Mouse (Mus musculus) intestine, embryonic 14.5 days (tissue): ENCODE measurements around the gene Efna5. TPM values are rescaled to one million over a fixed set of nuclear protein-coding genes. Genes with fewer than 3 reads are reported as not detected.

Experiments used
- ATAC-seq: fragments of 200-750 bp; cut with Nextera tagmentation; replicated peaks from 2 replicates; pipeline ENCODE4 v1.8.0; 2017; ENCODE audit warnings: low read depth, moderate number of reproducible peaks, moderate TSS enrichment, moderate library complexity; ENCODE audit not compliant: low FRiP score, low TSS enrichment
- DNase-seq: peaks from one replicate; pipeline ENCODE4 v3.0.0-alpha.2; 2018; ENCODE audit warnings: low spot score
- H3K27ac ChIP-seq: fragments of 300-500 bp; sonication (generic); 2 replicates; pipeline ENCODE4 v1.5.1; 2014; ENCODE audit warnings: low read depth, mild to moderate bottlenecking, control low read depth
- H3K27me3 ChIP-seq: fragments of 300-500 bp; sonication (generic); replicated peaks from 2 replicates; pipeline ENCODE4 v1.6.1; 2014; ENCODE audit warnings: low read length, control low read depth; ENCODE audit not compliant: control insufficient read depth, insufficient read depth
- H3K36me3 ChIP-seq: fragments of 300-500 bp; sonication (generic); 2 replicates; pipeline ENCODE4 v1.6.1; 2014; ENCODE audit warnings: low read length, control low read depth; ENCODE audit not compliant: control insufficient read depth, insufficient read depth
- H3K4me1 ChIP-seq: fragments of 300-500 bp; sonication (generic); replicated peaks from 2 replicates; pipeline ENCODE4 v1.6.1; 2014; ENCODE audit warnings: low read length, control low read depth, mixed read lengths; ENCODE audit not compliant: control insufficient read depth, insufficient read depth
- H3K4me2 ChIP-seq: fragments of 300-500 bp; sonication (generic); 2 replicates; pipeline ENCODE4 v1.6.1; 2014; ENCODE audit warnings: low read length
- H3K4me3 ChIP-seq: fragments of 300-500 bp; sonication (generic); 2 replicates; pipeline ENCODE4 v1.5.1; 2014; ENCODE audit warnings: low read depth, low read length, control low read depth, mixed read lengths
- H3K9ac ChIP-seq: fragments of 300-500 bp; sonication (generic); 2 replicates; pipeline ENCODE4 v1.6.1; 2014; ENCODE audit warnings: mild to moderate bottlenecking, low read length
- H3K9me3 ChIP-seq: fragments of 300-500 bp; sonication (generic); 2 replicates; pipeline ENCODE4 v1.6.1; 2016; ENCODE audit warnings: low read length, control low read depth; ENCODE audit not compliant: control insufficient read depth
- WGBS: fragments of 180-500 bp; shearing (Covaris S2); extraction: QIAGEN DNeasy Blood & Tissue Kit; methylation state at CpG from one replicate; pipeline ENCODE4 v1.1.7; 2014; 5-methylcytosine and 5-hydroxymethylcytosine counted together
- polyA plus RNA-seq: library from polyadenylated mRNA; unstranded; fragments of >200 nt; fragmentation: Nextera tagmentation; extraction: Ambion mirVana; gene quantifications from 2 replicates; pipeline ENCODE4 v1.2.1, GENCODE M21; 2014

Gene Efna5
- 42.4 and 51.1 TPM in 2 replicates for polyA plus RNA-seq

GRCm38 (mm10) chr17:62881176-62881790 is at the start of gene Efna5:
Gene Efna5 (minus strand): TSS chr17:62881317.
- ATAC-seq (peak; percentile 21), DNase-seq (no peak)
- no peaks in the 10 kb centered on the region for H3K9me3 ChIP-seq
- 0% methylated on average over 42 of the region's 68 CpGs for WGBS
- no peaks in the 10 kb centered on the region for H3K36me3 ChIP-seq
- peak within 1 kb of the TSS; percentile 87 for H3K27ac ChIP-seq
- H3K4me2 ChIP-seq = peak within 1 kb of the TSS; percentile 95
- peak within 1 kb of the TSS; percentile 94 for H3K9ac ChIP-seq
- H3K4me3 ChIP-seq = peak within 1 kb of the TSS; percentile 88
- no peaks in the 10 kb centered on the region for H3K27me3 ChIP-seq
- H3K4me1 ChIP-seq = peaks cover 12% of the 10 kb centered on the region

GRCm38 (mm10) chr17:62915304-62915703 is 34.2 kb upstream of the Efna5 start:
- H3K27ac ChIP-seq = no peak overlapping the region
- DNase-seq (no peak), ATAC-seq (no peak)
- H3K9ac ChIP-seq = no peak overlapping the region
- H3K4me1 ChIP-seq = no peaks in the 10 kb centered on the region
- no peak overlapping the region for H3K4me3 ChIP-seq
- H3K27me3 ChIP-seq = no peaks in the 10 kb centered on the region
- WGBS = 75% methylated on average over 4 of the region's 4 CpGs
- no peak overlapping the region for H3K4me2 ChIP-seq
- no peaks in the 10 kb centered on the region for H3K36me3 ChIP-seq
- H3K9me3 ChIP-seq = no peaks in the 10 kb centered on the region

GRCm38 (mm10) chr17:62905692-62906445 is 24.8 kb upstream of the Efna5 start:
- Histone ChIP-seq H3K4me1 (no peaks in the 10 kb centered on the region), H3K9me3 (no peaks in the 10 kb centered on the region), H3K36me3 (no peaks in the 10 kb centered on the region), H3K4me2 (no peak overlapping the region), H3K4me3 (no peak overlapping the region), H3K27me3 (no peaks in the 10 kb centered on the region), H3K9ac (no peak overlapping the region), H3K27ac (no peak overlapping the region)
- WGBS = 71% methylated on average over 16 of the region's 16 CpGs
- ATAC-seq (no peak), DNase-seq (no peak)

- H3K27me3 ChIP-seq = no peaks in the 10 kb centered on the region
- H3K9ac ChIP-seq = no peak overlapping the region
- no peak overlapping the region for H3K4me2 ChIP-seq
- no peaks in the 10 kb centered on the region for H3K9me3 ChIP-seq
- H3K4me1 ChIP-seq = no peaks in the 10 kb centered on the region
- H3K4me3 ChIP-seq = no peak overlapping the region
- no peaks in the 10 kb centered on the region for H3K36me3 ChIP-seq
- ATAC-seq (no peak), DNase-seq (no peak)
- no peak overlapping the region for H3K27ac ChIP-seq
- WGBS = 57% methylated on average over 6 of the region's 6 CpGs
Observed at GRCm38 (mm10) chr17:62899066-62899465, 17.9 kb upstream of the Efna5 start.

GRCm38 (mm10) chr17:62889991-62890390 is 8.9 kb upstream of the Efna5 start:
- no peak overlapping the region for H3K4me3 ChIP-seq
- DNase-seq (no peak), ATAC-seq (no peak)
- no peaks in the 10 kb centered on the region for H3K4me1 ChIP-seq
- no peak overlapping the region for H3K9ac ChIP-seq
- no peak overlapping the region for H3K4me2 ChIP-seq
- no peaks in the 10 kb centered on the region for H3K27me3 ChIP-seq
- no peaks in the 10 kb centered on the region for H3K9me3 ChIP-seq
- H3K27ac ChIP-seq = no peak overlapping the region
- 87% methylated on average over 5 of the region's 5 CpGs for WGBS
- H3K36me3 ChIP-seq = no peaks in the 10 kb centered on the region

GRCm38 (mm10) chr17:62884129-62884506 is 3.0 kb upstream of the Efna5 start:
- H3K27ac ChIP-seq = peak overlapping the region; percentile 87
- under 1% methylated on average over 16 of the region's 16 CpGs for WGBS
- peak; percentile 91 for DNase-seq
- H3K27me3 ChIP-seq = no peaks in the 10 kb centered on the region
- ATAC-seq = no peak
- peak overlapping the region; percentile 51 for H3K9ac ChIP-seq
- peaks cover 4% of the 10 kb centered on the region for H3K4me1 ChIP-seq
- H3K4me3 ChIP-seq = peak overlapping the region; percentile 88
- H3K4me2 ChIP-seq = peak overlapping the region; percentile 95
- H3K36me3 ChIP-seq = no peaks in the 10 kb centered on the region
- H3K9me3 ChIP-seq = no peaks in the 10 kb centered on the region

- Histone ChIP-seq H3K4me1 (peaks cover 8% of the 10 kb centered on the region), H3K27me3 (no peaks in the 10 kb centered on the region), H3K9ac (peak overlapping the region; percentile 51), H3K4me3 (peak overlapping the region; percentile 88), H3K4me2 (peak overlapping the region; percentile 95), H3K9me3 (no peaks in the 10 kb centered on the region), H3K27ac (peak overlapping the region; percentile 87), H3K36me3 (no peaks in the 10 kb centered on the region)
- DNase-seq (peak; percentile 57), ATAC-seq (peak; percentile 21)
- under 1% methylated on average over 34 of the region's 34 CpGs for whole genome bisulfite sequencing
Observed at GRCm38 (mm10) chr17:62883476-62884128, 2.5 kb upstream of the Efna5 start.

GRCm38 (mm10) chr17:62882726-62883475 is 1.8 kb upstream of the Efna5 start:
- Histone ChIP-seq H3K9me3 (no peaks in the 10 kb centered on the region), H3K27me3 (no peaks in the 10 kb centered on the region), H3K4me2 (peak overlapping the region; percentile 95), H3K4me3 (peak overlapping the region; percentile 88), H3K4me1 (peaks cover 12% of the 10 kb centered on the region), H3K9ac (peak overlapping the region; percentile 94), H3K27ac (peak overlapping the region; percentile 87), H3K36me3 (no peaks in the 10 kb centered on the region)
- peak; percentile 93 for DNase-seq
- peak; percentile 86 for ATAC-seq
- under 1% methylated on average over 44 of the region's 53 CpGs for WGBS
